Comparison of ENCODE assay signal across 9 mouse cellular contexts in the genomic region with DNA sequence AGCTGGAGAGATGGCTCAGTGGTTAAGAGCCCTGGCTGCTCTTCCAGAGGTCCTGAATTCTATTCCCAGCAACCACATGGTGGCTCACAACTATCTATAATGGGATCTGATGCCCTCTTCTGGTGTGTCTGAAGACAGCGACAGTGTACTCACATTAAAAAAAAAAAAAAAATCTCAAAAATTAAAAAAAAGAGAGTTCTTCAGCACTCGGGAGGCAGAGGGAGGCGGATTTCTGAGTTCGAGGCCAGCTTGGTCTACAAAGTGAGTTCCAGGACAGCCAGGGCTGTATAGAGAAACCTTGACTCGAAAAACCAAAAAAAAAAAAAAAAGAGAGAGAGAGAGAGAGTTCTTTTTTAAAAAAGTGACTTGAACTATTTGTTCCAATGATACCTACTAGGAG. TPM values are rescaled to one million over a fixed set of nuclear protein-coding genes. Genes with fewer than 3 reads are reported as not detected.
DNase-seq lines count a peak whose midpoint lies in the region; ATAC-seq and TF ChIP-seq lines count a peak whose summit lies in the region.
"Not testable (repeated sequence)": the region's sequence is repeated elsewhere in the genome, so short reads cannot be mapped to it uniquely, and the experiment has no call there.
"Had no signal": no experiment of that assay in that cellular context is flagged by ENCODE, and none has a peak within 500 bp of the region (broad histone marks: within the 10 kb centered on the region; RNA-seq: fewer than 3 reads in every experiment).

No protein-coding gene starts in this region.

- not testable (repeated sequence) for DNase-seq in embryonic facial prominence, embryonic 14.5 days (ENCODE audit: low spot score); gastrocnemius, adult 2 months; hindbrain, embryonic 11.5 days (ENCODE audit: low spot score); kidney, adult 2 months; limb, embryonic 14.5 days (ENCODE audit: low spot score)

- H3K4me1 ChIP-seq in embryonic facial prominence, embryonic 14.5 days (ENCODE audit: control insufficient read depth, insufficient read depth, low read length); hindbrain, embryonic 11.5 days (replicated peaks; ENCODE audit: control insufficient read depth, insufficient read depth, low read length); kidney, adult 2 months (ENCODE audit: control insufficient read depth, insufficient read depth, low read length); limb, embryonic 14.5 days (ENCODE audit: control insufficient read depth, insufficient read depth, low read length): not testable (repeated sequence)
- H3K4me1 ChIP-seq in lung, embryonic 16.5 days (replicated peaks; ENCODE audit: control insufficient read depth, insufficient read depth, low read length) = peaks cover 10% of the 10 kb centered on the region
- peaks cover 17% of the 10 kb centered on the region for H3K4me1 ChIP-seq in neural tube, embryonic 13.5 days (replicated peaks)

- peak overlapping the region; percentile 82; the same call in 1 of the 2 replicates for H3K9ac ChIP-seq in embryonic facial prominence, embryonic 14.5 days (ENCODE audit: low read depth, low read length)
- H3K9ac ChIP-seq in hindbrain, embryonic 11.5 days (ENCODE audit: low read depth, low read length); neural tube, embryonic 13.5 days: not testable (repeated sequence)
- H3K9ac ChIP-seq in limb, embryonic 14.5 days (ENCODE audit: low read depth, low read length, severe bottlenecking) = peak overlapping the region; percentile 77; the same call in 1 of the 2 replicates
- H3K9ac ChIP-seq in lung, embryonic 16.5 days (ENCODE audit: low read length) = peak overlapping the region; percentile 75; the same call in 1 of the 2 replicates

- TF ChIP-seq CTCF in C2C12 (IDR thresholded peaks at IDR 0.05; ENCODE audit: control insufficient read depth, insufficient read depth, insufficient read length); gastrocnemius, adult 2 months (IDR thresholded peaks at IDR 0.05); kidney, adult 2 months (conservative IDR thresholded peaks at IDR 0.05; ENCODE audit: insufficient read depth, insufficient read length, low read depth, low read length): not testable (repeated sequence)

- peak overlapping the region; percentile 42 for H3K4me3 ChIP-seq in C2C12 (ENCODE audit: insufficient read depth, poor library complexity, severe bottlenecking)
- H3K4me3 ChIP-seq in embryonic facial prominence, embryonic 14.5 days (ENCODE audit: low read depth, low read length) = peak overlapping the region; percentile 56
- H3K4me3 ChIP-seq in gastrocnemius, adult 2 months = peak overlapping the region; percentile 77
- H3K4me3 ChIP-seq in hindbrain, embryonic 11.5 days (ENCODE audit: low read depth, low read length) = peak overlapping the region; percentile 47
- H3K4me3 ChIP-seq in kidney, adult 2 months (ENCODE audit: insufficient read depth, low read depth, low read length) = peak overlapping the region; percentile 83; the same call in 1 of the 2 replicates
- H3K4me3 ChIP-seq in limb, embryonic 14.5 days (replicated peaks; ENCODE audit: low read length) = peak overlapping the region; percentile 65
- peak overlapping the region; percentile 61 for H3K4me3 ChIP-seq in lung, embryonic 16.5 days (ENCODE audit: low read length)
- H3K4me3 ChIP-seq in neural tube, embryonic 13.5 days = peak overlapping the region; percentile 45; the same call in 1 of the 2 replicates

- H3K36me3 ChIP-seq in C2C12 (ENCODE audit: control insufficient read depth, insufficient read depth); embryonic facial prominence, embryonic 14.5 days (ENCODE audit: control insufficient read depth, insufficient read depth, low read length); hindbrain, embryonic 11.5 days (ENCODE audit: control insufficient read depth, insufficient read depth, low read length); kidney, adult 2 months (ENCODE audit: control insufficient read depth, insufficient read depth, low read length); limb, embryonic 14.5 days (ENCODE audit: control insufficient read depth, insufficient read depth, low read length); lung, embryonic 16.5 days (ENCODE audit: control insufficient read depth, insufficient read depth, low read length); neural tube, embryonic 13.5 days: not testable (repeated sequence)

- H3K9me3 ChIP-seq in embryonic facial prominence, embryonic 14.5 days (ENCODE audit: control insufficient read depth, low read length); hindbrain, embryonic 11.5 days (ENCODE audit: control insufficient read depth, low read length); limb, embryonic 14.5 days (ENCODE audit: control insufficient read depth, low read length); lung, embryonic 16.5 days (ENCODE audit: control insufficient read depth, low read length); neural tube, embryonic 13.5 days: not testable (repeated sequence)

- H3K79me2 ChIP-seq in C2C12 (ENCODE audit: control insufficient read depth, insufficient read depth) = not testable (repeated sequence)

- not testable (repeated sequence) for H3ac ChIP-seq in C2C12 (ENCODE audit: control insufficient read depth, insufficient read length, low read depth)

- H3K4me2 ChIP-seq in embryonic facial prominence, embryonic 14.5 days (ENCODE audit: low read depth, low read length) = peak overlapping the region; percentile 77
- H3K4me2 ChIP-seq in hindbrain, embryonic 11.5 days (replicated peaks; ENCODE audit: low read depth, low read length) = peak overlapping the region; percentile 78; the same call in 1 of the 2 replicates
- peak overlapping the region; percentile 71 for H3K4me2 ChIP-seq in limb, embryonic 14.5 days (replicated peaks; ENCODE audit: low read depth, low read length, severe bottlenecking)
- H3K4me2 ChIP-seq in lung, embryonic 16.5 days (ENCODE audit: low read depth, low read length) = peak overlapping the region; percentile 83
- H3K4me2 ChIP-seq in neural tube, embryonic 13.5 days = peak overlapping the region; percentile 68

- not testable (repeated sequence) for H3K27ac ChIP-seq in embryonic facial prominence, embryonic 14.5 days (replicated peaks; ENCODE audit: low read depth, low read length); hindbrain, embryonic 11.5 days (ENCODE audit: low read depth, low read length); kidney, adult 2 months (ENCODE audit: insufficient read depth, low read depth, low read length); lung, embryonic 16.5 days (ENCODE audit: low read length); neural tube, embryonic 13.5 days (replicated peaks)
- H3K27ac ChIP-seq in gastrocnemius, adult 2 months = peak overlapping the region; percentile 85
- 0 out of 2 replicates have a peak overlapping the region, but pooled peaks have one; percentile 80 for H3K27ac ChIP-seq in limb, embryonic 14.5 days (replicated peaks; ENCODE audit: low read depth, low read length)

- intact Hi-C loops in gastrocnemius, adult 2 months (cut with DNase I) = not testable (repeated sequence)

- not testable (repeated sequence) for H3K79me3 ChIP-seq in C2C12 (ENCODE audit: low read depth)

- not testable (repeated sequence) for TF ChIP-seq POLR2A in kidney, adult 2 months (IDR thresholded peaks at IDR 0.05; ENCODE audit: low read depth, low read length); limb, embryonic 14.5 days (IDR thresholded peaks at IDR 0.05; ENCODE audit: borderline replicate concordance, extremely low read depth, insufficient read depth, insufficient read length)

- 70% methylated on average over 5 of the region's 5 CpGs for WGBS in embryonic facial prominence, embryonic 14.5 days
- WGBS in hindbrain, embryonic 11.5 days = 77% methylated on average over 5 of the region's 5 CpGs
- WGBS in kidney, adult 2 months = 61% methylated on average over 5 of the region's 5 CpGs
- 73% methylated on average over 5 of the region's 5 CpGs for WGBS in limb, embryonic 14.5 days
- 62% methylated on average over 5 of the region's 5 CpGs for WGBS in lung, embryonic 16.5 days
- WGBS in neural tube, embryonic 13.5 days = 79% methylated on average over 5 of the region's 5 CpGs

- H3K27me3 ChIP-seq in C2C12 (ENCODE audit: control insufficient read depth, insufficient read depth, insufficient read length); embryonic facial prominence, embryonic 14.5 days (replicated peaks; ENCODE audit: control insufficient read depth, insufficient read depth, low read length); hindbrain, embryonic 11.5 days (ENCODE audit: control insufficient read depth, insufficient read depth, low read length); kidney, adult 2 months (replicated peaks; ENCODE audit: control insufficient read depth, insufficient read depth, low read length); limb, embryonic 14.5 days (ENCODE audit: control insufficient read depth, insufficient read depth, low read length); lung, embryonic 16.5 days (ENCODE audit: control insufficient read depth, insufficient read depth, low read depth, low read length): not testable (repeated sequence)
- H3K27me3 ChIP-seq in neural tube, embryonic 13.5 days = peaks cover 15% of the 10 kb centered on the region

- not testable (repeated sequence) for ATAC-seq in embryonic facial prominence, embryonic 14.5 days (ENCODE audit: low read depth); hindbrain, embryonic 11.5 days (ENCODE audit: low FRiP score); limb, embryonic 14.5 days (ENCODE audit: low FRiP score, low read depth); lung, embryonic 16.5 days (ENCODE audit: low read depth); neural tube, embryonic 13.5 days (ENCODE audit: low read depth)

RNA-seq across cellular contexts. Expression of a gene that starts 0.5 kb away (rescaled TPM):
- polyA plus RNA-seq in C2C12 (2012; fragmentation: generic; extraction: Trizol) = 29.0 TPM
- polyA plus RNA-seq in embryonic facial prominence, embryonic 14.5 days (2014; fragmentation: Nextera tagmentation; extraction: Ambion mirVana) = 228 and 237 TPM in 2 replicates
- 10 to 100 TPM; 21.4 to 31.0 TPM for total RNA-seq in gastrocnemius, adult 2 months (2021)
- 49.6 and 62.8 TPM in 2 replicates for polyA plus RNA-seq in hindbrain, embryonic 11.5 days (2014; fragmentation: Nextera tagmentation; extraction: Ambion mirVana)
- polyA plus RNA-seq in kidney, adult 2 months (2012; rRNA removed) = 56.2 and 61.6 TPM in 2 replicates
- polyA plus RNA-seq in limb, embryonic 14.5 days (2012; rRNA removed) = 117 and 141 TPM in 2 replicates
- polyA plus RNA-seq in limb, embryonic 14.5 days (2014; fragmentation: Nextera tagmentation; extraction: Ambion mirVana) = 201 and 210 TPM in 2 replicates
- polyA plus RNA-seq in lung, embryonic 16.5 days (2015; fragmentation: Nextera tagmentation; extraction: Ambion mirVana) = 131 and 135 TPM in 2 replicates
- polyA plus RNA-seq in neural tube, embryonic 13.5 days (2015; fragmentation: Nextera tagmentation; extraction: Ambion mirVana) = 36.6 and 43.2 TPM in 2 replicates
- polyA plus RNA-seq: inflammation-experienced regulatory T-cells, adult 6 months had no signal

RNA-seq across cellular contexts. Expression of a gene that starts 19.4 kb away (rescaled TPM):
- polyA plus RNA-seq in C2C12 (2012; fragmentation: generic; extraction: Trizol) = 89.3 TPM
- 54.6 and 56.0 TPM in 2 replicates for polyA plus RNA-seq in embryonic facial prominence, embryonic 14.5 days (2014; fragmentation: Nextera tagmentation; extraction: Ambion mirVana)
- total RNA-seq in gastrocnemius, adult 2 months (2021) = 100 to 1,000 TPM; 395 to 484 TPM
- 27.9 and 35.2 TPM in 2 replicates for polyA plus RNA-seq in hindbrain, embryonic 11.5 days (2014; fragmentation: Nextera tagmentation; extraction: Ambion mirVana)
- 230 and 252 TPM in 2 replicates for polyA plus RNA-seq in kidney, adult 2 months (2012; rRNA removed)
- 94.5 and 125 TPM in 2 replicates for polyA plus RNA-seq in limb, embryonic 14.5 days (2012; rRNA removed)
- 42.0 and 49.6 TPM in 2 replicates for polyA plus RNA-seq in limb, embryonic 14.5 days (2014; fragmentation: Nextera tagmentation; extraction: Ambion mirVana)
- 68.2 and 68.8 TPM in 2 replicates for polyA plus RNA-seq in lung, embryonic 16.5 days (2015; fragmentation: Nextera tagmentation; extraction: Ambion mirVana)
- 66.2 and 66.5 TPM in 2 replicates for polyA plus RNA-seq in neural tube, embryonic 13.5 days (2015; fragmentation: Nextera tagmentation; extraction: Ambion mirVana)
